Mouse (Mus musculus) gastrocnemius, postnatal 4 days (tissue): Measurements from ENCODE around the gene Susd5. TPM values are rescaled to one million over a fixed set of nuclear protein-coding genes. Genes with fewer than 3 reads are reported as not detected.

Source experiments
- DNase-seq, 2 experiments: peaks; one replicate each; pipeline ENCODE4 v3.0.0; 2021 to 2022; ENCODE audit warnings: low spot score in 2 of 2, mixed read lengths in 2 of 2
- long read RNA-seq, 2 experiments: library from polyadenylated mRNA; stranded (forward); transcript quantifications; one replicate each; pipeline ENCODE4 v2.0.0; 2021
- total RNA-seq, 2 experiments: library from RNA; stranded (reverse); gene quantifications; 2 replicates each; pipeline ENCODE4 v1.2.3; 2021

The Susd5 gene
- 1 to 10 TPM; 3.5 to 4.2 TPM for total RNA-seq
- long read RNA-seq, experiment 1, full-length matches to known transcripts: 8 of 10 reads
- long read RNA-seq, experiment 1, partial matches to known transcripts: 2 of 10 reads
- long read RNA-seq, experiment 1, other reads (novel, unspliced or antisense): 0 of 10 reads
- long read RNA-seq, experiment 2, full-length matches to known transcripts: 5 of 7 reads
- long read RNA-seq, experiment 2, partial matches to known transcripts: 0 of 7 reads
- long read RNA-seq, experiment 2, other reads (novel, unspliced or antisense): 2 of 7 reads

- peak in 1 of 2 experiments; percentile 20 for DNase-seq
Observed at GRCm38 (mm10) chr9:114057090-114057796, at the start of gene Susd5. Gene Susd5 (plus strand): TSS chr9:114057140.

GRCm38 (mm10) chr9:114007850-114008350 is 49.0 kb upstream of the Susd5 start:
- DNase-seq: no peak

- DNase-seq: no peak
Observed at GRCm38 (mm10) chr9:114009526-114009925, 47.4 kb upstream of the Susd5 start.

GRCm38 (mm10) chr9:114011203-114011602 is 45.7 kb upstream of the Susd5 start:
- no peak for DNase-seq

GRCm38 (mm10) chr9:114014034-114014433 is 42.9 kb upstream of the Susd5 start:
- no peak for DNase-seq

- DNase-seq: no peak
Observed at GRCm38 (mm10) chr9:114015724-114016123, 41.2 kb upstream of the Susd5 start.

- no peak for DNase-seq
Observed at GRCm38 (mm10) chr9:114016402-114016801, 40.5 kb upstream of the Susd5 start.

GRCm38 (mm10) chr9:114019012-114019762 is 37.8 kb upstream of the Susd5 start:
- DNase-seq: no peak

GRCm38 (mm10) chr9:114022141-114022540 is 34.8 kb upstream of the Susd5 start:
- DNase-seq: no peak

- DNase-seq: peak in 1 of 2 experiments; percentile 14
Observed at GRCm38 (mm10) chr9:114025182-114025581, 31.8 kb upstream of the Susd5 start.

- no peak for DNase-seq
Observed at GRCm38 (mm10) chr9:114025846-114026245, 31.1 kb upstream of the Susd5 start.

- peak; percentile 33 to 71 for DNase-seq
Observed at GRCm38 (mm10) chr9:114026261-114026934, 30.5 kb upstream of the Susd5 start.

- no peak for DNase-seq
Observed at GRCm38 (mm10) chr9:114040945-114041344, 16.0 kb upstream of the Susd5 start.

GRCm38 (mm10) chr9:114042490-114042889 is 14.4 kb upstream of the Susd5 start:
- no peak for DNase-seq

- no peak for DNase-seq
Observed at GRCm38 (mm10) chr9:114044446-114044845, 12.5 kb upstream of the Susd5 start.

- peak in 1 of 2 experiments; percentile 67 for DNase-seq
Observed at GRCm38 (mm10) chr9:114046028-114046427, 10.9 kb upstream of the Susd5 start, which contains the start of gene Fbxl2. Gene Fbxl2 (minus strand): TSS chr9:114046191.

GRCm38 (mm10) chr9:114046676-114047075 is 10.3 kb upstream of the Susd5 start:
- no peak for DNase-seq

- no peak for DNase-seq
Observed at GRCm38 (mm10) chr9:114050106-114050505, 6.8 kb upstream of the Susd5 start.

GRCm38 (mm10) chr9:114050778-114051177 is 6.2 kb upstream of the Susd5 start:
- no peak for DNase-seq

- no peak for DNase-seq
Observed at GRCm38 (mm10) chr9:114052031-114052430, 4.9 kb upstream of the Susd5 start.

- DNase-seq: no peak
Observed at GRCm38 (mm10) chr9:114052866-114053265, 4.1 kb upstream of the Susd5 start.
